Comparison of ENCODE assay signal across 19 mouse cellular contexts in genomic region chr14:77499996-77500581, GRCm38 (mm10).
DNase-seq lines count a peak whose midpoint lies in the region; ATAC-seq lines count a peak whose summit lies in the region.
"Had no signal": no experiment of that assay in that cellular context is flagged by ENCODE, and none has a peak within 500 bp of the region (broad histone marks: within the 10 kb centered on the region; RNA-seq: fewer than 3 reads in every experiment).

No protein-coding gene starts in this region.

- H3K4me2 ChIP-seq in forebrain, embryonic 13.5 days, result no peak overlapping the region
- H3K4me2 ChIP-seq in heart, embryonic 13.5 days, result peak overlapping the region; percentile 39
- no peak overlapping the region for H3K4me2 ChIP-seq in liver, embryonic 12.5 days
- H3K4me2 ChIP-seq: embryonic facial prominence, embryonic 13.5 days; liver, embryonic 13.5 days; lung, embryonic 15.5 days had no signal

- no peak overlapping the region for H3K4me3 ChIP-seq in heart, embryonic 10.5 days
- H3K4me3 ChIP-seq in forebrain, embryonic 13.5 days, result no peak overlapping the region
- no peak overlapping the region for H3K4me3 ChIP-seq in heart, embryonic 13.5 days
- peak overlapping the region; percentile 6 for H3K4me3 ChIP-seq in megakaryocyte, embryonic 14.5 days (replicated peaks)
- no peak overlapping the region for H3K4me3 ChIP-seq in liver, embryonic 12.5 days
- H3K4me3 ChIP-seq: embryonic facial prominence, embryonic 13.5 days; liver, embryonic 13.5 days; lung, embryonic 15.5 days had no signal

- no peaks in the 10 kb centered on the region for H3K36me3 ChIP-seq in heart, embryonic 10.5 days
- no peaks in the 10 kb centered on the region for H3K36me3 ChIP-seq in forebrain, embryonic 13.5 days (ENCODE audit: poor library complexity, severe bottlenecking)
- no peaks in the 10 kb centered on the region for H3K36me3 ChIP-seq in heart, embryonic 13.5 days
- no peaks in the 10 kb centered on the region for H3K36me3 ChIP-seq in megakaryocyte, embryonic 14.5 days (replicated peaks; ENCODE audit: low read length)
- no peaks in the 10 kb centered on the region for H3K36me3 ChIP-seq in liver, embryonic 12.5 days
- H3K36me3 ChIP-seq: embryonic facial prominence, embryonic 13.5 days; liver, embryonic 13.5 days; lung, embryonic 15.5 days had no signal

- WGBS in heart, embryonic 10.5 days, result 51% methylated on average over 6 of the region's 6 CpGs
- WGBS in forebrain, embryonic 13.5 days, result 23% methylated on average over 6 of the region's 6 CpGs
- 36% methylated on average over 6 of the region's 6 CpGs for WGBS in heart, embryonic 13.5 days
- WGBS in liver, embryonic 12.5 days (ENCODE audit: insufficient replicate concordance), result 53% methylated on average over 6 of the region's 6 CpGs

- ATAC-seq in forebrain, embryonic 13.5 days, result peak; percentile 57; the same call in 1 of the 2 replicates
- no peak for ATAC-seq in heart, embryonic 13.5 days (ENCODE audit: extremely low read depth, insufficient number of reproducible peaks, low FRiP score, low TSS enrichment)
- no peak for ATAC-seq in liver, embryonic 12.5 days
- ATAC-seq: hindbrain, embryonic 16.5 days; midbrain, embryonic 16.5 days had no signal

- no peak for DNase-seq in heart, embryonic 10.5 days (ENCODE audit: low spot score)
- no peak for DNase-seq in heart, postnatal 14 days
- no peak for DNase-seq in gastrocnemius, postnatal 14 days
- no peak for DNase-seq in right cerebral cortex, postnatal 4 days
- DNase-seq: adrenal gland, postnatal 10 days; cerebellum, adult 2 months; kidney, adult 18-20 months; liver, embryonic 13.5 days; right cerebral cortex, postnatal 14 days; thymus, postnatal 14 days had no signal

- H3K9ac ChIP-seq in forebrain, embryonic 13.5 days, result no peak overlapping the region
- peak overlapping the region; percentile 15; the same call in 1 of the 2 replicates for H3K9ac ChIP-seq in heart, embryonic 13.5 days
- H3K9ac ChIP-seq in liver, embryonic 12.5 days, result no peak overlapping the region
- H3K9ac ChIP-seq: embryonic facial prominence, embryonic 13.5 days; liver, embryonic 13.5 days; lung, embryonic 15.5 days had no signal

- peak overlapping the region; percentile 75 for H3K27ac ChIP-seq in heart, embryonic 10.5 days
- no peak overlapping the region for H3K27ac ChIP-seq in forebrain, embryonic 13.5 days
- peak overlapping the region; percentile 80 for H3K27ac ChIP-seq in heart, embryonic 13.5 days (replicated peaks)
- H3K27ac ChIP-seq in liver, embryonic 12.5 days, result no peak overlapping the region
- H3K27ac ChIP-seq: embryonic facial prominence, embryonic 13.5 days; liver, embryonic 13.5 days; lung, embryonic 15.5 days; macrophage had no signal

- intact Hi-C loops in heart, postnatal 14 days (cut with DNase I), result no loop called here
- intact Hi-C loops in gastrocnemius, postnatal 14 days (cut with DNase I; ENCODE audit: low total_unique reads), result no loop called here

- no peaks in the 10 kb centered on the region for H3K27me3 ChIP-seq in heart, embryonic 10.5 days (ENCODE audit: insufficient read depth, poor library complexity, severe bottlenecking)
- no peaks in the 10 kb centered on the region for H3K27me3 ChIP-seq in forebrain, embryonic 13.5 days
- H3K27me3 ChIP-seq in heart, embryonic 13.5 days (replicated peaks), result no peaks in the 10 kb centered on the region
- peaks cover 2% of the 10 kb centered on the region for H3K27me3 ChIP-seq in megakaryocyte, embryonic 14.5 days (replicated peaks)
- H3K27me3 ChIP-seq in liver, embryonic 12.5 days (replicated peaks), result no peaks in the 10 kb centered on the region
- H3K27me3 ChIP-seq: embryonic facial prominence, embryonic 13.5 days; liver, embryonic 13.5 days; lung, embryonic 15.5 days had no signal

- H3K9me3 ChIP-seq in heart, embryonic 10.5 days, result no peaks in the 10 kb centered on the region
- no peaks in the 10 kb centered on the region for H3K9me3 ChIP-seq in forebrain, embryonic 13.5 days (replicated peaks)
- no peaks in the 10 kb centered on the region for H3K9me3 ChIP-seq in heart, embryonic 13.5 days
- H3K9me3 ChIP-seq in megakaryocyte, embryonic 14.5 days, result peaks cover 3% of the 10 kb centered on the region; the same call in 1 of the 2 replicates
- no peaks in the 10 kb centered on the region for H3K9me3 ChIP-seq in liver, embryonic 12.5 days (replicated peaks)
- H3K9me3 ChIP-seq: embryonic facial prominence, embryonic 13.5 days; liver, embryonic 13.5 days; lung, embryonic 15.5 days had no signal

- peaks cover 21% of the 10 kb centered on the region for H3K4me1 ChIP-seq in heart, embryonic 10.5 days
- H3K4me1 ChIP-seq in forebrain, embryonic 13.5 days, result peaks cover 25% of the 10 kb centered on the region
- H3K4me1 ChIP-seq in heart, embryonic 13.5 days, result peaks cover 29% of the 10 kb centered on the region
- peaks cover 18% of the 10 kb centered on the region for H3K4me1 ChIP-seq in megakaryocyte, embryonic 14.5 days
- H3K4me1 ChIP-seq in liver, embryonic 12.5 days, result peaks cover 8% of the 10 kb centered on the region; the same call in 1 of the 2 replicates
- H3K4me1 ChIP-seq: embryonic facial prominence, embryonic 13.5 days; liver, embryonic 13.5 days; lung, embryonic 15.5 days had no signal

Comparison
In these comparisons a context has a peak if more than half of its experiments do, and no peak if none do; other contexts are left out.
1. H3K27ac ChIP-seq: peak in heart, embryonic 10.5 days (single experiment) and heart, embryonic 13.5 days (single experiment); none in forebrain, embryonic 13.5 days (single experiment) and liver, embryonic 12.5 days (single experiment).